Mouse (Mus musculus): ENCODE measurements around the gene Sec14l3.
"Not testable (repeated sequence)": the region's sequence is repeated elsewhere in the genome, so short reads cannot be mapped to it uniquely, and the experiment has no call there.

The Sec14l3 gene

DNA sequence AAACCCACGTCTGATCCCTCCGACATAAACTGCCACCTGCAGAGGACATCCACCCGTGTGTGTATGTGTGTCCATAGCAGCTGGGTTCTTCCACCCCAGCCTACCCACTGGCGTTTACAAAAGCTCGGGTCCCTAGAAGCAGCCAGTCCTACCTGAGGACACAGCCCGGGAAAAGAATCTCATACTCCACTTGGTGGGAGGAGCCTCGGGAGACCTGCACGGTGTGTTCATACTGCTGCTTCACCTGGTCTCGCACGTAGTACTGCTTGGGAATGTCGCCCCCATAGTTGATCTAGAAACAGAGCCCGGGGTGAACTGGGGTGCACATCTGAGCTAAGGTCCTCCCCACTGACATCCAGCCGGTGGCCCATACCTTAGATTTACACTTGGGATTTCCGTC is 38.9 kb downstream of the Sec14l3 start:
- no peak for DNase-seq

DNA sequence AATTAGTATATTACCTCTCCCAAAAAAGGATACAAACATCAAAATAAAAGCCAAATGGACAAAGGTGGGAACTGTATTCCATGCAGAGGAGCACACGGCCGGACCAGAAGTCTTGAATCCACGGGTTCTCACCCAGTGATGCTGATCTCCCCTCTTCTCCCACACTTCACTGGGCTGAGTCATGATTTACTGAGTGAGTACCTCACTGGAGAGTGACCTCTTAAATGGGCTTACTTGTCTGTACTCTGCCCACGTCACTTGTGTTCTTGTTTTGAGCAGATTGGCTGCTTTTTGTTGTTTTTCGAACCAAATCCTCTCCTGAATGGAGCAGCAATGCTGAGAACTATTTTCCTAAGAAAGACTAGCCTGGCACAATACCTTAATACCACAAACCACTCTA is 40.3 kb downstream of the Sec14l3 start:
- DNase-seq: no peak

DNA sequence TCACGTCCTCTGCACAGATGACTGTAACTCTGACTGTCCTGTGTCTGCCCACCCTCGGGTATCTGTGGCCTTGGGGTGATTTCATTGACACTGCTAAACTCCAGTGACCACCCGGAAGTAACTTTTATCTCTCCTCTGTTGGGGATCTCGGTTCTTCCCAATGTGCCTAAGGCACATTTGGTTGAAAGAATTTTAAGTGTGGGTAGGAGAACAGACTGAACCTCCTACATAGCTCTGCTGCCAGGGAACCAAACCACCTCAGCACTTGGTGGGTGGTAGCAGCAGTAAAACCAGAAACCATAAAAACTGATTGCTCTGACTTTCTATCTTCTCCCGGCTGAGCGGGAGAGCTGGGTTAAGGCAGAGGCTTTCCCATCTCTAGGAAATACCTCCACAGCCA is 40.8 kb downstream of the Sec14l3 start:
- DNase-seq: peak; percentile 56

DNA sequence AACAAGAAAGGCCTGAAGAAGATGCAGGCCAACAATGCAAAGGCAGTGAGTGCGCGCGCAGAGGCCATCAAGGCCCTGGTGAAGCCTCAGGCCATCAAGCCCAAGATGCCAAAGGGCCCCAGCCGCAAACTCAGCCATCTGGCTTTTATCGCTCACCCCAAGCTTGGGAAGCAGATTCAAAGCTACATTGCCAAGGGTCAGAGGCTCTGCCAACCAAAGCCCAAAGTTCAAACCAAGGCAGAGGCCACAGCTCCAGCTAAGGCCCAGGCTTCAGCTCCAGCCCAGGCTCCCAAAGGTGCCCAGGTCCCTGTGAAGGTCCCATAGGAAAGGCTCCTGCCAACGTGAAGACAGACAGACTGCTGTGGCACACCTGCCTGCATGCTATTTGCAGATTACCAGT is 43.3 kb downstream of the Sec14l3 start:
- DNase-seq: not testable (repeated sequence)

DNA sequence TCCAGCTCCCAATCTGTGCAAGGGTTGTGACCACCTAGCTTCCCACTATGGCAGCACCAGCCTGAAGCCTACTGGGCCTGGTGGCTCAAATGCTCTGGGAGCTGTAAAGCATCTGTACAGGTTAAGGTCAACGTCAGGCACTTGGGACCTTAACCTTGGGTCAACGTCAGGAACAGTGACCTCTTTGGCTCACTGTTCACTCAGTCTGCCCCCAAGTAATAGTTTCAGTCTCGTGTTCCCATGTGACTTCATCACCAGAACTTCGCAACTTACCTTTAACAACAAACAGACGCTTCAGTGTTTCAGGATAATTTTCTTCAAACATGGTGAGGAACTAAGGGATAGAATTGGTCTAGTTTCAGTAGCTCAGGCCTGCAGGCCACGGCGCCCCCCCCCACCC is 44.0 kb downstream of the Sec14l3 start:
- no peak for DNase-seq

DNA sequence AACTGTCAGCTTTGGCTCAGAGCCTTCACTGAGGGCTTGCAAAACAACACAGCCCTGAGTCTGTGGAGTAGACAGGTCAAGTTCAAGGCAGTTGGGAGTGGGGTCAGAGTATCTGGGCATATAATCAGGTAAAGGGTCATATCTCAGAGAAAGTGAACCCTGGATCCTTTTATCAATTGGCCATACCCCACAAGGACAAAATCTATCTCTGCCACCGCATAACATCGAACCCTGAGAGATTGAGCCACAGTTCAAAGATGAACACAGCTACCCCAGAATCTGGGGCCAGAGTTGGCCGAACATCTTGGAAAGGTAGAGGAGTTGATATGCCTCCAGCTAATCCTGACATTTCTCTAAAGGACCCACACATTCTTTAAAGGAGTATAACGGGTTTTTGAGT is 47.4 kb downstream of the Sec14l3 start:
- no peak for DNase-seq

DNA sequence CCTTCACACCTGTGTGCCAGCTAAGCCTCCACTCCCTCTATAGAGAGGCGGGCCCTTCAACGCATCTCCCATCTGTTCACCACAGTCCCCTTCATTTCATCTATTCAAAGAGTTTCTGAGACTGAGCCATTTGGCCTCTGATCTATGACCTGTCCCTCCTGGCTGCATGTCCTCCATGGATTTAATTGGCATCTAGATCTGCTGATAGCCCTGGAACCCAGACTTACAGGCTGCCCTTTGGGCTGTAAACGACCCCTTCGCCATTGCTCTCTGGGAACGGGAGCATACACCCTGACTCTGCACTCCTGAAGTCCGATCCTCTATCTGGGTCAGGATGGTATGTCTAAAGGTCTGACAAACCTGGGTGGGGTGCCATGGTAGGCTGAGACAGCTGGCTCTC is 48.2 kb downstream of the Sec14l3 start:
- DNase-seq: no peak

DNA sequence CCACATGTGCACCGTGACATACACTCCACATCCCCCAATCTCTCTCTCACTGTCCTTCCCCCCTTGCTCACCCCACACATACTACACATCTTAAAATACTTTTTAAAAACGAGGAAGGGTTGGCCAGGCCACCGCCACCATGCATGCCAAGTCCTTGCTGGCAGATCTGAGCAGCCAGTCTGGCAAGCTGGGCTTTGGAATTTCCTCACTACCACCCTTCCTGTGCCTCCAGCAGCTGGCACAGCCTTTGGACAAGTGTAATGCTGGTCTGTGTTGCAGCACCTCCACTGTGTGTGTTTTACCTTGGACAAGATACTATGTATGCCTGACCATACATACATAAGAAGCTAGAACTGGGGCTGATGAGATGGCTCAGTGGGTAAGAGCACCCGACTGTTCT is 48.9 kb downstream of the Sec14l3 start:
- no peak for DNase-seq

DNA sequence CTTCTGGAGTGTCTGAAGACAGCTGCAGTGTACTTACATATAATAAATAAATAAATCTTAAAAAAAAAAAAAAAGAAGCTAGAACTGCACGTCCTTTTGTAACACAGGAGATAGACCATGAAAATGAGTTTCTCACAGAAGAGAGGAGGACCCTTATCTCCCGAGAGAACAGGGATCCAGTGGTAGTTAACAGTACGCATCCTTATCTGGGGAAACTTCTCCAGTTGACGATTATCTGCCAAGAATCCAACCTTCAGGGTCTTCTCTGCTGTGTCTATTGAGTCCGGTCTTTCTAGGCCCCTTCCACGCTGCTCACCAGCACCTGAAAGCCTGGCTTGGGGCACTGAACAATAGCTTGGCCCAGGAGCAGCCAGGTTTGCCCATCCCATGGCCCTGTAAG is 49.3 kb downstream of the Sec14l3 start:
- DNase-seq: no peak

DNA sequence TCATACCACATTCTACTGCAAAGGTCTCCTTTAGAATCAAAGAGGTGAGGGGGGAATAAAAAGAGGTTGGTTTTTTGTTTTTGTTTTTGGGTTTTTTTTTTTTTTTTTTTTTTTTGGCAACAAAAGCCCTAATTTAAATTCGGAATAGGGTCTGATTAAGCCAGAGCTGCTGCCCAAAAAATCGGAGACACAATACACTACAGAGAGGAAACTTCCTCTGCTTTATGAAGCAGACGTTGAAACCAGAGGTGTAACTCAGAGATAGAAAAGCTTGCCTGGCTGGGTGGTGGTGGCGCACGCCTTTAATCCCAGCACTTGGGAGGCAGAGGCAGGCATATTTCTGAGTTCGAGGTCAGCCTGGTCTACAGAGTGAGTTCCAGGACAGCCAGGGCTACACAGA is 49.9 kb downstream of the Sec14l3 start:
- not testable (repeated sequence) for DNase-seq

DNA sequence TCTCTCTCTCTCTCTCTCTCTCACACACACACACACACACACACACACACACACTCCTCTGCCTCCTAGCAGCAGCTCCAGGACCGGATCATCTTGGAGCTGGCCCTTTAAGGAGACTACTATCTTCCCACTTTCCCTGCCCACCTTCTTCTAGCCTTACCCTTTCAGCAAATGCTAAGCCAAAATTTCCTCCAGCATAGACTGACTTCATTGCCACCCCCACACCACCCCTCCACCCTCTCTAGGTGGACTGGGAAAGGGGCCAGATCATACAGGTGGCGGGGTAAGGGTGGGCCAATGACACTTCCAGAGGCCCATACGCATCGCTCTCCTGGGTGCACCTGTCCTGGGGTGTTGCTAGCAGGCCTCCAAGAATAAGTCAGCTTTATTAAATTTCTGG is 50.8 kb downstream of the Sec14l3 start:
- no peak for DNase-seq

DNA sequence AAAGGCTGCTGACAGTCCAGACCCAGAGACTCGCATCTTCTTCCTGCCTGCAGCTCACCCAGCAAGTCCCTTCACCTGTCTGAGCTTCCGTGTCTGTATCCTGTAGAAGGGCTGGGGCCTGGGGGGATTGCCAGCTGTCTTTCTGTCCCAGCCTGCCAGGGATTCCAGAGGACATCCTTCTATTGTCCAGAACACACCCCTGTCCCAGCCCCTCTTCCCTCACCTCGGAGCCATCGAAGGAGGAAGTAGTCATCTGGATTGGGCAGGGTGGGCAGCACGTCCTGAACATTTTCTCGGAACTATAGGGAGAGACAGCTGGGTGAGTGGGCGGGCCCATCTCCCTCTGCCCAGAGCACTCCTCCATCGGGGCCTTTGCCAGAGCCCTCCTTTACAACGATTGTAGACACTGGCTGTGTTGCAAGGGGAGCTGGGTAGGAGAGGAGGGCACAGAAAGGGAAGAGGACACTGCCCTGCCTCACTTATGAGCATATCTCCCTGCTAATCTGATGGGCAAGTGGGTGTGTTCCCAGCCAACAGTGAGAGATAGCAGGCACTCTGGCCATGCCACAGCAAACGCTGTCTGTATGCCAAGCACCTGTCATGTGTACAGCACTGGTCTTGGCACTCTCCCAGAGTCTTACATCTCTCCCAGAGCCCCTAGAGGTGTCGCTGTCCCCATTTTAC is 52.0 kb downstream of the Sec14l3 start:
- DNase-seq: peak; percentile 64

DNA sequence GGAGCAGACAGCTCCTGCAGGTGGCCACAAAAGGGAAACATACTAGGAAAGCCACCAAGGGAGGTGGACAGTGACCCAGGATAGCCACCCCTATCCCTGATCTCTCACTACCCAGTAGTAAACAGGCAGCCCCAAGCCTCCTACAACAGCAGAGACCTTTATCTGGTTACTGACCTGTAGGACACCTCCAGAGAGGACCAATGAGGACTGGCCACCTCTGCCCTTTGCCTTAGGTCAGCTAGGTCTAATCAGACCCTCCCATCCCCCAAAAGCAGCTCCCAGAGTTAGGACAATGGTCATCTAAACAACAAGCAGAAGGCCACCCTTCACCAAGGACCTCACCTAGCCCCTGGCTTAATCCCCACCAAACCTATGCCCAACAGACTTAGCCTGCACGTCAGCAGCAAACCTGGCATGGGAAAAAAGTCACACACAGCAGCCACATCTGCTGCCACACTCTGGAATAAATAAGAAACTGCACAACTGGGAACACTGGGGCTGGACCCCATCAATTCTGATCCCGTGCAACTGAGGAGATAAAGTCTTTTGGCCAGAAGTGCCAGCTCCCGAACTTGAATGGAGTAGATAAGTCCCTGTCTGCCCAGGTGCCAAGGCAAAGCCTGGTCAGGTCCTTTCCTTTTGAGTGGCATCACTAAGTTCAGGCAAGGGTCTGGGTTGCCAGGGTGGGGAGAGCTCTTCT is 52.9 kb downstream of the Sec14l3 start:
- DNase-seq: no peak

DNA sequence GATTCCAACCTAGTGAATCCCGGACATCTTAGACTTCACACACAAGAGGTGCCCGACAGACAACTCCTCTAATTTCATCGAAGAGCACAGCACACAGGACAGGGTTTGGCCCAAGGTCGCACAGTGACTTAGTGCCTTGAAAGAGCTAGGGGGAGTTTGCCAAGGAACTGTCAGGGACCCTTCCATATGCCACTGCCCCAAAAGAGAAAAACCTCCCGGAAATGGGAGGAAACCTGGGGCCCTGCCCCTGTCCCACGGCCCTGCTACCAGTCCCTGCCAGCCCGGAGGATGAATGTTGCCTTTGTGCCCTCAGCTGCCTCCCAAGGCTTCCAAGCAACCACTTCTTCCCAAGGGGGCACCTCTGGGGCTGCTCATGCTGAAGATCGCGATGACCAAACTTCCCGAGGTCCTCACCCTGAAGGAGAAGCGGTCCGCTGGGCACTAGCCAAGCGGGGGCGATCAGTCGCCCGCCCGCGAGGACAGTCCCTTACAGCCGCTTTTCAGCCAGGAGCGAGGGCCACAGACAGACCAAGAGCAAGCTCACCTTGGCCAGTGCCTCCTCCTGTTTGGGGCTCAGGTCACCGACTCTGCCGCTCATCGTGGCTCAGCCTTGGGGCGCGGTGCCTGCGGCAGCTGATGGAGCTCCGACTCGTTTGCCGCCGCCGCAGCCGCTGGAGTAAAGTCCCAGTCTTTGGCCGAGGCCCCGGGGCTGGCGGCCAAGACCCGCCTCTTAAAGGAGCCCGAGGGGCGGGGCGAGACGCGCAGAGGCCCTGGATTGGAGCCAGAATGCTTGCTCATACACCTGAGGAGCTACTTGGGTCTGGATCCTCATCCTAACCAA is 53.7 kb downstream of the Sec14l3 start:
- peak; percentile 81 for DNase-seq

DNA sequence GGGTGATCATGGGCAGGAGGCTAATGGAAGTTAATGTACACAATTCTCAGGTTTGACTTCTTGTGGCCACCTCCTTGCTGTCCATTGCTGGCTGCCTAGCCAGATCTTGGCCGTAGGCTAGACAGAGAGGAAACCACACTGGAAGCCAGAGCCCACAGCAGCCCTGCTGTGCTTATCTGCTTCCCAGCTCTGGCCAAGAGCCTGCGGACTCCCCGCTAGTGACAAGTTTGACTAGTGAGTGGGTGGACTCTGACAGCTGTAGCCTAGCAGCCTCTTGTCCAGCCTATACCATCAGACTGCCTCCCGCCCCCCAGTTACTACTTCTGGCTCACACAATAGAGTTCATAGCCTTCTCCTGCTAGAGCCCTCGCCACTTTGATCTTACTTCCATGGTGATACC is 55.0 kb downstream of the Sec14l3 start:
- no peak for DNase-seq

DNA sequence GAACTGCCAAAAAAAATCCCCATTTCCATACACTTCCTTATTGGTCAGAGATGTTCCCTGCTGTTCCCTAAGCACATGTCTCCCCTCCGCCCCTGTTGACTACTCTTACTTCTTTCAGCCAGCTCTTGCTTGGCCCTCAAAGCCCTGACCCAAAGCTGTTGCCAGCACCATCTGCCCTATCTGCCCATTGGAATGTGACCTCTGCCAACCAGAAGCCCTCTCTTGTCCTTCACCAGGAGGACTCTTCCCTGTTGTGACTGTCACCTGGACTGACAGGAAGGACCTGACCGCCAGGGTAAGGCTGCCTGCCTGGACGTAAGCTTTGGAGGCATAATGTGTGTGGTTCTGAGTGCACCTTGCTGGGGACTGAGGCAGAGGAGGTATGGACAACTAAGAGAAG is 57.0 kb downstream of the Sec14l3 start:
- no peak for DNase-seq

DNA sequence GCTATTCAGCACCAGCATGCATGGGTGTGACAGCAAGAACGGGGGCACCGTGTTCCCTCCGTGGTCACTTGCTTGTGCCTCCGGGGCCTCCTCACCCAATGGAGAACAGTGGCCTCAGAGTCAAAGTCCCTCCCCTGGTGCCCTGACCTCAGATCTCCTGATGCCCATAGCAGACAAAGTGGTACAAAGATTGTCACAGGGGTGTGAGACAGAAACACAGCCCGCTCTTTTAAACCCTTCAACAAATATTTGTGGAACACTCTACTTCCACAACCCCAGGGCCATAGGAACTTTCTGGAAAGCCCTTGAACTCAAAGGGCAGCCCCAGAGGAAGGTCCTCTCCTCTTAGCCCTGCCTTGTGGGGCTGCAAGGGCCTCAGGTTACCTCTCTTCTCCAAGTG is 57.6 kb downstream of the Sec14l3 start:
- no peak for DNase-seq

DNA sequence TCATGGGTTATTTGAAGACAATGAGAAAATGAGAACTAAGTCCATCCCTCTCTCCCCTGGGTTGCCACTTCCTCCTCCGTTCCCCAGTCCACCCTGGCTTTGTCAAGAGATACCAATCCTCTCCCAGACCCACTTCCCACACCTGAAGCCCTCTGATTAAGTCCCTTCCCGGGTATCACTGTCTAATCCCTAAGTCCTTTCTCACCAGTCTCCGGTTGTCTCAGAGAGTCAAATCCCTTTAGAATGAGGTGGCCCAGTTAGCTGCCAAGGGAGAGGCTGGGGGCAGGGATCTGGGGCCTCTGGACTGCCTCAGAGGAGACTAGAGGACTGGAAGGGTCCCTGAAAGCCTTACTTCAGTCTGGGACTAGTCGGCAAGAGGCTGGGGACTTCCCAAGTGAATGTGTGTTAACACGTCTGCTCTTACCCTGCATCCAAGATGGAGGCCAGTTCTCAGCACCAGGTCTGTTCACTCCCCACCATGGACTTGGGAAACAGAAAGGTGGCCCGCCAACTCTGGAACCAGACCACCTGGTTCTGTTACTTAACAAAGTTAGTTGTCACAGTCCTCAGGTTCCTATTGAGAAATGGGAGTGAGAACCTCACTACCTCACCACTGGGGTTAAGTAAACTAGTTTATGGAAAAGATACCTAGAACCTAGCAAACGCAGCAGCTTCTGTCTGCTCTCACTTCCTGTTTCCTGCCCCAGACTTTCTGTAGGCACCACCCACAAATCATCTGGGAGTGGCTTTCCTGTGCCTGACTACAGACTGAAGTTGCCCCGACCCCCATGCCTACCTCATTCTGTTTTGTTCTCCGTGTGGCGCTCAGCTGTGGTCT is 58.3 kb downstream of the Sec14l3 start, which contains the start of gene Sec14l2:
TSS of gene Sec14l2 (minus strand) at position 674 of the 838 bp plus-strand sequence.
- DNase-seq: no peak

DNA sequence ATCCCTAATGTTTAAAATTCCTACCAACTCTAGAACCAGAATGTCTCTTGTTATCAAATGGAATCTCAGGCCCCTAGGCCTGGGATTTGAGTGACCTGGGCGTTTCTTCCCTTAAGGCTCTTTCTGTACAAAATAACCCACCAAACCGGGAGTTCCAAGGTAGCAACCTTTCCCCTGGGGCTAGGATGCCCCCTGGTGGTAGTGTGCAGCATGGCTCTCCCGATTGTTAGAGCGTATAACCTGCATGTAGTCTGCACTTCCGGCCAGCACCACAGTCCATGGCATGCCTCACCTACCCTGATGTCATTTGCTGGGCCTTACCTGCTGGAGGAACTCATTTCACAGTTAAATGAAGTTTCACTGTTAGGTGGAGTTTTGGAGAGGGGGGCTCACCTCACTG is 59.3 kb downstream of the Sec14l3 start:
- no peak for DNase-seq

DNA sequence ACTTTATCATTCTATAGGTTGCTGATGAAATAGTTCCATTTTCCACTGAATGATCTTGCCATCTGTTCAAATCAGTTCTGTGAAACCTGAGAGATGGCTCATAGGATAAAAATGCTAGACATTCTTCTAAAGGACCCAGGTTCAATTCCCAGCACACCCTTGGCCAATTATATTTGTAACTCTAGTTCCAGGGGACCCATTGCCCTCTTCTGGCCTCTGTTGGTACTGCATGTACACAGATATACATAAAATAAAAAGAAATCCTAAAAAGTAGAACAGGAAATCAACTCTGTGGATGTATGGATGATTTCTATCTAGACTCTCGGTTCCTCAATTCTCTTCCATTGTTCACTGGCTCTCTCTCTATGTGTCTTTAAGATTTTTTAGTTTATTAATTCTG is 62.4 kb downstream of the Sec14l3 start:
- DNase-seq: no peak

Data from right cerebral cortex, postnatal 25 days (tissue).